Mouse (Mus musculus) lung, embryonic 15.5 days (tissue): ENCODE measurements around the gene Opn1mw. TPM values are rescaled to one million over a fixed set of nuclear protein-coding genes. Genes with fewer than 3 reads are reported as not detected.

Experiments
- ATAC-seq: fragments of 200-750 bp; cut with Nextera tagmentation; 2 replicates; pipeline ENCODE4 v1.8.0; 2017; ENCODE audit warnings: moderate number of reproducible peaks, borderline replicate concordance; ENCODE audit not compliant: low FRiP score, low TSS enrichment; ENCODE audit errors: extremely low read depth
- H3K27ac ChIP-seq: fragments of 300-500 bp; sonication (generic); 2 replicates; pipeline ENCODE4 v1.5.1; 2015; ENCODE audit warnings: moderate library complexity, mild to moderate bottlenecking, inconsistent platforms
- H3K27me3 ChIP-seq: fragments of 300-500 bp; sonication (generic); 2 replicates; pipeline ENCODE4 v1.6.1; 2015; ENCODE audit warnings: inconsistent platforms
- H3K36me3 ChIP-seq: fragments of 300-500 bp; sonication (generic); 2 replicates; pipeline ENCODE4 v1.6.1; 2015; ENCODE audit warnings: inconsistent platforms
- H3K4me1 ChIP-seq: fragments of 300-500 bp; sonication (generic); 2 replicates; pipeline ENCODE4 v1.6.1; 2015; ENCODE audit warnings: inconsistent platforms
- H3K4me2 ChIP-seq: fragments of 300-500 bp; sonication (generic); 2 replicates; pipeline ENCODE4 v1.6.1; 2015; ENCODE audit warnings: inconsistent platforms, mild to moderate bottlenecking, moderate library complexity
- H3K4me3 ChIP-seq: fragments of 300-500 bp; sonication (generic); 2 replicates; pipeline ENCODE4 v1.5.1; 2015; ENCODE audit warnings: mild to moderate bottlenecking, inconsistent platforms
- H3K9ac ChIP-seq: fragments of 300-500 bp; sonication (generic); 2 replicates; pipeline ENCODE4 v1.6.1; 2015; ENCODE audit warnings: inconsistent platforms
- H3K9me3 ChIP-seq: fragments of 300-500 bp; sonication (generic); 2 replicates; pipeline ENCODE4 v1.6.1; 2016; ENCODE audit warnings: inconsistent platforms
- WGBS: fragments of 180-500 bp; shearing (Covaris S2); methylation state at CpG from one replicate; pipeline ENCODE4 v1.1.7; 2015; 5-methylcytosine and 5-hydroxymethylcytosine counted together
- polyA plus RNA-seq: library from polyadenylated mRNA; unstranded; fragments of >200 nt; fragmentation: Nextera tagmentation; extraction: Ambion mirVana; gene quantifications from 2 replicates; pipeline ENCODE4 v1.2.1, GENCODE M21; 2015

Opn1mw gene
- polyA plus RNA-seq, 1 experiment from 2014 or later, result not detected

DNA sequence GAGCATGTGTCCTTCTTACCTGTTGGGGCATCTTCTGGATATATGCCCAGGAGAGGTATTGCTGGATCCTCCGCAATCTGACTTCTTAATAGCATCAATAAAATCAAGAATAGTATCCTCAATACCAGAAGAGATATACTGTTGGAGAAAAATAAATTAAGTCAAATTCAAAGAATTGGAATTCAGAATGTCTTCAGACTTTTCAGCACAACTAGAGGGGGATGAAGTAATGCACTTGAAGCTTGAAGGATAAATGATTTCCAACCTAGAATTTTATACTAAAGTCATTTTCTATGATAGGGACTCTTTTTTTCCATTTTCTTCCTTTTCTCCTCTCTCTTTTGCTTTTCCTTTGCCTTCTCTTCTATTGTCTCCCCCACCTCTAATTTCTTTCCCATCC lies 40.5 kb downstream of the Opn1mw start, which contains the start of gene Tex28:
Gene Tex28, minus strand, starts transcription at position 101 of the 400 bp plus-strand sequence.
- Histone ChIP-seq H3K9ac (no peak within 1 kb of the TSS), H3K4me1 (no peaks in the 10 kb centered on the region), H3K27ac (no peak within 1 kb of the TSS), H3K9me3 (no peaks in the 10 kb centered on the region), H3K36me3 (no peaks in the 10 kb centered on the region), H3K4me2 (no peak within 1 kb of the TSS), H3K4me3 (no peak within 1 kb of the TSS), H3K27me3 (no peaks in the 10 kb centered on the region)
- WGBS, result 79% methylated on average over 1 of the region's 1 CpGs
- ATAC-seq, result no peak

DNA sequence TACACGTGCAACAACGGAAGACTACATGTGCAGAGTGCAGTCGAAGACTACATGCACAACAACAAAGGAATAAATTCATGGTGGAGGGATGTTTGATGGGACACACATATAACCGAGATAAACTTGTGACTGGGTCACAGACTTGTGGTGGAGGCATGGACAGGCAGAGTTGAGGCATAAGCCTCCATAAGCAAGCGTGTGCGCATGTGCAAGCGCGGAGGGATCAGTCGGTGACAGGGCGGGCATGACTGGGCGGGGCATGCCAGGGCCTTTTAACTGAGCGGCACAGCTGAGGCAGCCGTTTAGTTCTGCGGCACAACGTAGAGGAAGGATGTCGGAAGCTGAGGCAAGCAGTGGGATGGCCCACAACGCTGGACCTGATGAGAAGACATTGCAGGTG lies 49.7 kb downstream of the Opn1mw start, which contains the start of gene Tktl1:
Gene Tktl1, plus strand, starts transcription at position 301 of the 400 bp plus-strand sequence.
- H3K4me2 ChIP-seq, result no peak within 1 kb of the TSS
- ATAC-seq, result no peak
- no peaks in the 10 kb centered on the region for H3K27me3 ChIP-seq
- H3K4me3 ChIP-seq, result no peak within 1 kb of the TSS
- no peak within 1 kb of the TSS for H3K27ac ChIP-seq
- H3K9ac ChIP-seq, result no peak within 1 kb of the TSS
- H3K9me3 ChIP-seq, result no peaks in the 10 kb centered on the region
- H3K36me3 ChIP-seq, result no peaks in the 10 kb centered on the region
- 86% methylated on average over 17 of the region's 17 CpGs for WGBS
- no peaks in the 10 kb centered on the region for H3K4me1 ChIP-seq

Other genes starting within 250 kb of the Opn1mw start
- 0.13 and 0.14 TPM in 2 replicates for gene Avpr2, start 235.4 kb upstream of the Opn1mw start, polyA plus RNA-seq
- gene L1cam, start 231.4 kb upstream of the Opn1mw start, polyA plus RNA-seq, result 2.7 and 2.9 TPM in 2 replicates
- gene Arhgap4, start 205.6 kb upstream of the Opn1mw start, polyA plus RNA-seq, result 2.0 and 4.3 TPM in 2 replicates
- 138 and 143 TPM in 2 replicates for gene Naa10, start 205.5 kb upstream of the Opn1mw start, polyA plus RNA-seq
- 34.1 and 35.1 TPM in 2 replicates for gene Renbp, start 196.6 kb upstream of the Opn1mw start, polyA plus RNA-seq
- gene Hcfc1, start 161.1 kb upstream of the Opn1mw start, polyA plus RNA-seq, result 52.9 and 56.8 TPM in 2 replicates
- 61.6 and 67.9 TPM in 2 replicates for gene Irak1, start 103.5 kb upstream of the Opn1mw start, polyA plus RNA-seq
- 13.1 and 15.1 TPM in 2 replicates for gene Mecp2, start 7.9 kb downstream of the Opn1mw start, polyA plus RNA-seq
- gene Tex28, start 40.4 kb downstream of the Opn1mw start, polyA plus RNA-seq, result not detected in 2 replicates
- gene Tktl1, start 49.8 kb downstream of the Opn1mw start, polyA plus RNA-seq, result not detected in 2 replicates
- 361 and 366 TPM in 2 replicates for gene Flna, start 122.4 kb downstream of the Opn1mw start, polyA plus RNA-seq
- 23.2 and 24.7 TPM in 2 replicates for gene Emd, start 127.2 kb downstream of the Opn1mw start, polyA plus RNA-seq
- 846 and 923 TPM in 2 replicates for gene Rpl10, start 143.3 kb downstream of the Opn1mw start, polyA plus RNA-seq
- 78.8 and 83.8 TPM in 2 replicates for gene Taz, start 154.4 kb downstream of the Opn1mw start, polyA plus RNA-seq
- 11.2 and 15.8 TPM in 2 replicates for gene Dnase1l1, start 154.9 kb downstream of the Opn1mw start, polyA plus RNA-seq
- 134 and 138 TPM in 2 replicates for gene Atp6ap1, start 169.6 kb downstream of the Opn1mw start, polyA plus RNA-seq
- 154 and 193 TPM in 2 replicates for gene Gdi1, start 177.5 kb downstream of the Opn1mw start, polyA plus RNA-seq
- gene Fam50a, start 185.6 kb downstream of the Opn1mw start, polyA plus RNA-seq, result 63.2 and 63.9 TPM in 2 replicates
- 8.8 and 9.8 TPM in 2 replicates for gene Plxna3, start 201.6 kb downstream of the Opn1mw start, polyA plus RNA-seq
- 104 and 119 TPM in 2 replicates for gene Lage3, start 226.2 kb downstream of the Opn1mw start, polyA plus RNA-seq
- gene Ubl4a, start 245.8 kb downstream of the Opn1mw start, polyA plus RNA-seq, result 83.2 and 84.1 TPM in 2 replicates
- gene Slc10a3, start 245.9 kb downstream of the Opn1mw start, polyA plus RNA-seq, result 21.0 and 21.1 TPM in 2 replicates